Mouse (Mus musculus) limb, embryonic 14.5 days (tissue): ENCODE measurements around the gene Hbs1l. TPM values are rescaled to one million over a fixed set of nuclear protein-coding genes. Genes with fewer than 3 reads are reported as not detected.

Experiments used
- ATAC-seq: fragments of 200-750 bp; cut with Nextera tagmentation; 2 replicates; pipeline ENCODE4 v1.8.0; 2017; ENCODE audit warnings: low read depth, moderate number of reproducible peaks, moderate TSS enrichment; ENCODE audit not compliant: low FRiP score
- DNase-seq: peaks from one replicate; pipeline ENCODE4 v3.0.0-alpha.2; 2015; ENCODE audit warnings: low spot score
- H3K27ac ChIP-seq: fragments of 300-500 bp; sonication (generic); replicated peaks from 2 replicates; pipeline ENCODE4 v1.5.1; 2014; ENCODE audit warnings: low read depth, mild to moderate bottlenecking, low read length, moderate library complexity, mixed read lengths
- H3K27me3 ChIP-seq: fragments of 300-500 bp; sonication (generic); 2 replicates; pipeline ENCODE4 v1.6.1; 2014; ENCODE audit warnings: low read length, mixed read lengths; ENCODE audit not compliant: control insufficient read depth, insufficient read depth
- H3K36me3 ChIP-seq: fragments of 300-500 bp; sonication (generic); 2 replicates; pipeline ENCODE4 v1.6.1; 2014; ENCODE audit warnings: mild to moderate bottlenecking, low read length, moderate library complexity, mixed read lengths; ENCODE audit not compliant: control insufficient read depth, insufficient read depth
- H3K4me1 ChIP-seq: fragments of 300-500 bp; sonication (generic); 2 replicates; pipeline ENCODE4 v1.6.1; 2014; ENCODE audit warnings: antibody characterized with exemption, low read length, mixed read lengths; ENCODE audit not compliant: control insufficient read depth, insufficient read depth
- H3K4me2 ChIP-seq: fragments of 300-500 bp; sonication (generic); replicated peaks from 2 replicates; pipeline ENCODE4 v1.6.1; 2014; ENCODE audit warnings: low read depth, mild to moderate bottlenecking, low read length, moderate library complexity; ENCODE audit not compliant: severe bottlenecking
- H3K4me3 ChIP-seq: fragments of 300-500 bp; sonication (generic); replicated peaks from 2 replicates; pipeline ENCODE4 v1.5.1; 2014; ENCODE audit warnings: low read length
- H3K9ac ChIP-seq: fragments of 300-500 bp; sonication (generic); 2 replicates; pipeline ENCODE4 v1.6.1; 2014; ENCODE audit warnings: mild to moderate bottlenecking, low read depth, low read length, moderate library complexity; ENCODE audit not compliant: severe bottlenecking
- H3K9me3 ChIP-seq: fragments of 300-500 bp; sonication (generic); 2 replicates; pipeline ENCODE4 v1.6.1; 2016; ENCODE audit warnings: low read length; ENCODE audit not compliant: control insufficient read depth
- POLR2A ChIP-seq: fragments of 200-500 bp; IDR thresholded peaks from 2 replicates; pipeline ENCODE4 v1.8.0; 2012; ENCODE audit warnings: inconsistent platforms, mild to moderate bottlenecking, moderate library complexity, borderline replicate concordance; ENCODE audit not compliant: insufficient read depth, insufficient read length; ENCODE audit errors: extremely low read depth
- WGBS: fragments of 180-500 bp; shearing (Covaris S2); extraction: QIAGEN DNeasy Blood & Tissue Kit; methylation state at CpG from one replicate; pipeline ENCODE4 v1.1.7; 2014; 5-methylcytosine and 5-hydroxymethylcytosine counted together
- polyA plus RNA-seq, 2 experiments: library from polyadenylated mRNA; depleted of rRNA in 1 of 2; stranded (reverse) in 1 of 2; unstranded in 1 of 2; fragments of >200 nt; fragmentation: Nextera tagmentation in 1 of 2; extraction: Ambion mirVana in 1 of 2; gene quantifications; 2 replicates each; pipeline versions ENCODE4 v1.2.1 to v1.2.3; 2012 to 2014

The Hbs1l gene
- polyA plus RNA-seq, 2 experiments, result 46.0 to 85.4 TPM

GRCm38 (mm10) chr10:21316123-21316522 is 20.3 kb downstream of the Hbs1l start:
- peaks cover 13% of the 10 kb centered on the region; the same call in 1 of the 2 replicates for H3K36me3 ChIP-seq
- DNase-seq (no peak), ATAC-seq (no peak)
- H3K27ac ChIP-seq, result no peak overlapping the region
- TF ChIP-seq POLR2A, result no peak
- H3K27me3 ChIP-seq, result no peaks in the 10 kb centered on the region
- H3K9ac ChIP-seq, result no peak overlapping the region
- no peaks in the 10 kb centered on the region for H3K9me3 ChIP-seq
- no peaks in the 10 kb centered on the region for H3K4me1 ChIP-seq
- no peak overlapping the region for H3K4me2 ChIP-seq
- H3K4me3 ChIP-seq, result no peak overlapping the region
- WGBS, result 80% methylated on average over 1 of the region's 1 CpGs

DNA sequence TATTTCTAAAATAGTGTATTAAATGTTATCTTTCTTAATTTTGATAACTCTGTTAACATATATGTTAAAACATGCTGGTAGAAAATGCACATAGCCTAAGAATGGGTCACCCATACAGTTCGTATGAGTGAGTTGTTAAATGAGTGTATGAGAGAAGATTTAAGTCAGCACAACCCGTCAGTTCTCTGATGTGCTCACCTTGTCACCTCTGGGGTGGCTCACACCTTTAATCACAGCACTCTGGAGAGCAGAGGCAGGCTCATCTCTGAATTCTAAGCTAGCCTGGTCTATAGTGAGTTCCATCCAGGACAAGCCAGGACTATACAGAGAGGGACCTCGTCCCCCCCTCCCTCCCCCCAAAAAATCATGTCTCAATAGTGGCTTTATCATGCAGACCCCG is 22.5 kb downstream of the Hbs1l start:
- WGBS, result 88% methylated on average over 4 of the region's 4 CpGs
- no peak for ATAC-seq
- no peak for TF ChIP-seq POLR2A

DNA sequence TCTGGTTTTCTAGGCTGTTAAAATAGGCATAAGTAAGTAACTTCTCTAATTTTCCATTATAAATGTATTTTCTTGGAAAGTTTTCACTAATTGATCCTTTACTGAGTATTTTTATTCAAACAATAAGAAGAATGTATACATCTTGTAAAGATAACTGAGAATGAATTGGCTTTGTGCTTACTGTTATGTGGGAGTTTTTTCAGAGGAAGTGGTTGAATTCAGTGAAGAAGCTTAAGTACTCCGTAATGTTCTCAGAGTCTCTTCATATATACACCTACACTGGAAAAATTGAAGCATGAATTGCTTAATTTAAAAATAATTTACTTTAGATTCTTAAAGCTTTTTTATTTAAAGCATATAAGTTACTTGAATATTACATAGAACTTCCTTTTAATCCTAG is 23.2 kb downstream of the Hbs1l start:
- ATAC-seq, result no peak
- no peak overlapping the region for H3K4me2 ChIP-seq
- H3K4me1 ChIP-seq, result no peaks in the 10 kb centered on the region
- no peak for DNase-seq
- 95% methylated on average over 1 of the region's 1 CpGs for WGBS
- TF ChIP-seq POLR2A, result no peak
- H3K36me3 ChIP-seq, result peaks cover 13% of the 10 kb centered on the region; the same call in 1 of the 2 replicates
- no peak overlapping the region for H3K4me3 ChIP-seq
- H3K27me3 ChIP-seq, result no peaks in the 10 kb centered on the region
- H3K9ac ChIP-seq, result no peak overlapping the region
- no peaks in the 10 kb centered on the region for H3K9me3 ChIP-seq
- no peak overlapping the region for H3K27ac ChIP-seq

More for the DNA sequence above, 22.5 kb downstream of the Hbs1l start:
- no peaks in the 10 kb centered on the region for H3K9me3 ChIP-seq
- no peak overlapping the region for H3K4me2 ChIP-seq
- DNase-seq, result no peak
- no peaks in the 10 kb centered on the region for H3K4me1 ChIP-seq
- no peak overlapping the region for H3K9ac ChIP-seq
- peaks cover 13% of the 10 kb centered on the region; the same call in 1 of the 2 replicates for H3K36me3 ChIP-seq
- no peak overlapping the region for H3K4me3 ChIP-seq
- H3K27ac ChIP-seq, result no peak overlapping the region
- H3K27me3 ChIP-seq, result no peaks in the 10 kb centered on the region

- WGBS, result 89% methylated on average over 6 of the region's 6 CpGs
- no peak overlapping the region for H3K9ac ChIP-seq
- no peak for ATAC-seq
Measured at GRCm38 (mm10) chr10:21320601-21321000, 24.8 kb downstream of the Hbs1l start.

DNA sequence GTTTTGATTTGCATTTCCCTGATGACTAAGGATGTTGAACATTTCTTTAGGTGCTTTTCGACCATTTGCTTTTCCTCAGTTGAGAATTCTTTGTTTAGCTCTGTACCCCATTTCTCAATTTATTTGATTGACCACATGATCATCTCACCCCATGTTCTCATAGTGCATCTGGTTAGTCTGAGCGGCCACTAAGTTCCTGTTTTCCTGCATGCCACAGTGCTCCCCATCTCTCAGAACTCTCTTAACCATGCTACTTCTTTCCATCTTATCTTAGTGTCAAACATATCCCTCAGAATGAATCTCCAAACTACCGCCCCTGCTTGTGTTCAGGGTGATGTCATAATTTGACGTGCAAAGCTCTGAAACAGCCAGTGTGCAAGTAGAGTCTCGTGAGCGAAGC is 30.6 kb downstream of the Hbs1l start:
- no peaks in the 10 kb centered on the region for H3K4me1 ChIP-seq
- H3K4me3 ChIP-seq, result no peak overlapping the region
- DNase-seq (no peak), ATAC-seq (no peak)
- no peak for TF ChIP-seq POLR2A
- no peak overlapping the region for H3K27ac ChIP-seq
- no peak overlapping the region for H3K4me2 ChIP-seq
- 93% methylated on average over 6 of the region's 6 CpGs for WGBS
- no peak overlapping the region for H3K9ac ChIP-seq
- peaks cover 8% of the 10 kb centered on the region for H3K36me3 ChIP-seq
- no peaks in the 10 kb centered on the region for H3K27me3 ChIP-seq
- no peaks in the 10 kb centered on the region for H3K9me3 ChIP-seq

More at GRCm38 (mm10) chr10:21320601-21321000, 24.8 kb downstream of the Hbs1l start:
- no peaks in the 10 kb centered on the region for H3K4me1 ChIP-seq
- DNase-seq, result no peak
- H3K27ac ChIP-seq, result no peak overlapping the region
- H3K27me3 ChIP-seq, result no peaks in the 10 kb centered on the region
- no peak overlapping the region for H3K4me3 ChIP-seq
- H3K9me3 ChIP-seq, result no peaks in the 10 kb centered on the region
- H3K36me3 ChIP-seq, result peaks cover 7% of the 10 kb centered on the region; the same call in 1 of the 2 replicates
- TF ChIP-seq POLR2A, result no peak
- H3K4me2 ChIP-seq, result no peak overlapping the region
